Mouse (Mus musculus) stomach, embryonic 14.5 days (tissue): Measurements from ENCODE around the gene Ramp3. TPM values are rescaled to one million over a fixed set of nuclear protein-coding genes. Genes with fewer than 3 reads are reported as not detected.

Experiments used
- ATAC-seq: fragments of 200-750 bp; cut with Nextera tagmentation; 2 replicates; pipeline ENCODE4 v1.8.0; 2017; ENCODE audit warnings: low read depth, moderate TSS enrichment; ENCODE audit not compliant: insufficient number of reproducible peaks, insufficient read depth, low FRiP score
- H3K27ac ChIP-seq: fragments of 300-500 bp; sonication (generic); 2 replicates; pipeline ENCODE4 v1.5.1; 2014; ENCODE audit warnings: mild to moderate bottlenecking, low read length, moderate library complexity, mixed read lengths
- H3K27me3 ChIP-seq: fragments of 300-500 bp; sonication (generic); 2 replicates; pipeline ENCODE4 v1.6.1; 2014; ENCODE audit warnings: low read length, control low read depth, mixed read lengths; ENCODE audit not compliant: control insufficient read depth, insufficient read depth
- H3K36me3 ChIP-seq: fragments of 300-500 bp; sonication (generic); 2 replicates; pipeline ENCODE4 v1.6.1; 2014; ENCODE audit warnings: mild to moderate bottlenecking, control low read depth, low read length, moderate library complexity, mixed read lengths; ENCODE audit not compliant: control insufficient read depth, insufficient read depth
- H3K4me1 ChIP-seq: fragments of 300-500 bp; sonication (generic); 2 replicates; pipeline ENCODE4 v1.6.1; 2014; ENCODE audit warnings: low read length, control low read depth, mixed read lengths; ENCODE audit not compliant: control insufficient read depth, insufficient read depth
- H3K4me2 ChIP-seq: fragments of 300-500 bp; sonication (generic); replicated peaks from 2 replicates; pipeline ENCODE4 v1.6.1; 2014; ENCODE audit warnings: low read depth, low read length, control low read depth
- H3K4me3 ChIP-seq: fragments of 300-500 bp; sonication (generic); 2 replicates; pipeline ENCODE4 v1.5.1; 2014; ENCODE audit warnings: low read depth, low read length, control low read depth
- H3K9ac ChIP-seq: fragments of 300-500 bp; sonication (generic); replicated peaks from 2 replicates; pipeline ENCODE4 v1.6.1; 2014; ENCODE audit warnings: low read depth, mild to moderate bottlenecking, control low read depth, low read length, moderate library complexity, mixed read lengths
- H3K9me3 ChIP-seq: fragments of 300-500 bp; sonication (generic); 2 replicates; pipeline ENCODE4 v1.6.1; 2016; ENCODE audit warnings: low read depth, low read length, control low read depth; ENCODE audit not compliant: control insufficient read depth
- WGBS: fragments of 180-500 bp; shearing (Covaris S2); extraction: QIAGEN DNeasy Blood & Tissue Kit; methylation state at CpG from one replicate; pipeline ENCODE4 v1.1.7; 2014; 5-methylcytosine and 5-hydroxymethylcytosine counted together
- polyA plus RNA-seq: library from polyadenylated mRNA; unstranded; fragments of >200 nt; fragmentation: Nextera tagmentation; extraction: Ambion mirVana; gene quantifications from 2 replicates; pipeline ENCODE4 v1.2.1, GENCODE M21; 2014

Ramp3 gene
- polyA plus RNA-seq, 1 experiment from 2014 or later = 8.5 TPM

GRCm38 (mm10) chr11:6654903-6655302 lies 3.4 kb upstream of the Ramp3 start:
- no peaks in the 10 kb centered on the region for H3K27me3 ChIP-seq
- no peak overlapping the region for H3K27ac ChIP-seq
- no peak overlapping the region for H3K4me3 ChIP-seq
- H3K9ac ChIP-seq = no peak overlapping the region
- H3K4me2 ChIP-seq = no peak overlapping the region
- H3K4me1 ChIP-seq = no peaks in the 10 kb centered on the region
- no peaks in the 10 kb centered on the region for H3K36me3 ChIP-seq
- ATAC-seq = peak; percentile 55; the same call in 1 of the 2 replicates
- 0% methylated on average over 2 of the region's 2 CpGs for WGBS
- no peaks in the 10 kb centered on the region for H3K9me3 ChIP-seq

DNA sequence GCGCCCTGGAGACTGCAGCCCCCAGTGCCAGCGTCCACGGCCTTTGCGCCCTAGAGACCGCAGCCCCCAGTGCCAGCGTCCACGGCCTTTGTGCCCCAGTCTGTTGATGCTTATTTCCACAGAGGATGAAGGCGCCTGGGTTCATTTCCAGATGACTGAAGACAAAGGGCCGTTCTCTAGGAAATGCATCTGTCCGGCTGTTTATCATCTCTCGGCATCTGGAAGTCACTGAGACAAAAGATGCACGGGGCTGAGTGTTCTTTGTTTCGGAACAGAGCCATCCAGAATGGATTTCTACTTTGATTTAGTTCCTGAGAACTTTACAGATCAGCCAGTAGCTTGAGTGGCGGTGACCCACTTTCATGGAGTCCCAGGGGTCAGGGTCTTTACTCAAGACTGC lies 2.9 kb downstream of the Ramp3 start:
- no peaks in the 10 kb centered on the region for H3K4me1 ChIP-seq
- H3K4me2 ChIP-seq = no peak overlapping the region
- ATAC-seq = no peak
- no peaks in the 10 kb centered on the region for H3K27me3 ChIP-seq
- WGBS = 74% methylated on average over 14 of the region's 14 CpGs
- no peaks in the 10 kb centered on the region for H3K36me3 ChIP-seq
- no peaks in the 10 kb centered on the region for H3K9me3 ChIP-seq
- H3K27ac ChIP-seq = no peak overlapping the region
- H3K9ac ChIP-seq = no peak overlapping the region
- no peak overlapping the region for H3K4me3 ChIP-seq

DNA sequence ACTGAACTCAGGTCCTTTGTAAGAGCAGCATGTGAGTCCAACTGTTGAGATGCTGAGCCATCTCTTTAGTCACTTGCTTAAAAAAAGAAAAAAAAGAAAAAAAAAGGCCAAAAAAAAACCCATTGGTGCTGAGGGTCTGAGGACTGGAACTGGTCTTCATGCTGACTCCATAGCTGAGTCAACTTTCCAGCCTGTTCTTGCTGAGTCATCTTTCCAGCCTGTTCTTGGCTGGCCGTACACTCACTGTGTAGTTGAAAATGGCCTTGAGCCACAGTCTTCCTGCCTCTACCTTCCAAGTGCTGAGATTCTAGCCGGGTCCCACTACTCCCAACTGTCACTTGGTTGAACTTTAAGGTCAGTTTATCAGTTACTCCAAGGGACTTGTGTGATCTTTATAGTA lies 8.3 kb downstream of the Ramp3 start:
- no peak for ATAC-seq
- no peak overlapping the region for H3K4me2 ChIP-seq
- no peak overlapping the region for H3K9ac ChIP-seq
- H3K9me3 ChIP-seq = no peaks in the 10 kb centered on the region
- H3K36me3 ChIP-seq = no peaks in the 10 kb centered on the region
- H3K4me3 ChIP-seq = no peak overlapping the region
- WGBS = 84% methylated on average over 2 of the region's 2 CpGs
- H3K27ac ChIP-seq = no peak overlapping the region
- no peaks in the 10 kb centered on the region for H3K4me1 ChIP-seq
- H3K27me3 ChIP-seq = no peaks in the 10 kb centered on the region

DNA sequence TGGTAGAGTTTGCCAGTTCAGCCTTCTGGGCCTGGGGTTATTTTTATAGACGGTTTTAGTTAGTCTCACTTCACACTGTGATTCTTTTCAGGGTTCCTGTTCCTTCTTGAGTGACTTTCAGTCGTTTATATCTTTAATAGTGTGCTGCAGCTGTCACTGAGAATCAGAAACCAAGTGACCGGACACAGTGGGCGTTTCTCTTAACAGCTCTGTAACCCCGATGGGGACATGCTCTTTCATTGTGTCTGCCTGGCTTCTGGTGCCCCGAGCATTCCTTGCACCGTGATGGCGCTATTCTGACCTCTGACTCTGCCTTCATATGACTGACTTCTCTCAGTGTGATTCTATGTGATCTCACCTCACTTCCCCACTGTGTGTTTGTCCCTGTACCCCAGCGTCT lies 10.7 kb downstream of the Ramp3 start:
- no peaks in the 10 kb centered on the region for H3K4me1 ChIP-seq
- H3K9ac ChIP-seq = no peak overlapping the region
- H3K27ac ChIP-seq = no peak overlapping the region
- no peak overlapping the region for H3K4me2 ChIP-seq
- no peaks in the 10 kb centered on the region for H3K36me3 ChIP-seq
- no peak overlapping the region for H3K4me3 ChIP-seq
- 56% methylated on average over 9 of the region's 9 CpGs for WGBS
- H3K27me3 ChIP-seq = no peaks in the 10 kb centered on the region
- ATAC-seq = no peak
- H3K9me3 ChIP-seq = no peaks in the 10 kb centered on the region

DNA sequence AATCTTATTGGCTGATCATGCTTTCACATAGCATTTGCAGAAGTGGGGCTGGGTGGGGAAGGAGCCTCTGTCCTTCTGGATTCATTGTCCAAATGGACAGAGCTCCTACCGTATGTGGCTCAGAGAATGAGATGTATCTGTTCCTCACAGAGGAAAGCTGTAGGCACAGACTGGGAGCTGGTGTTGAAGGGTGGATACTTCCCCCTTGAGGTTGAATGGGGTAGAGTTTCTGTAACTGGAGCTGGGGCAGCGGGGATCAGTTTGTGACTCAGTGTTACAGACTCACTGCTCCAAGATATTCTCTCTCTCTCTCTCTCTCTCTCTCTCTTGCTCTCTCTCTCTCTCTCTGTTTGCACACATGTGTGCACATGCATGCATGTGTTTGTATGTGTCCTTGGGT lies 11.7 kb downstream of the Ramp3 start:
- WGBS = 74% methylated on average over 2 of the region's 2 CpGs

DNA sequence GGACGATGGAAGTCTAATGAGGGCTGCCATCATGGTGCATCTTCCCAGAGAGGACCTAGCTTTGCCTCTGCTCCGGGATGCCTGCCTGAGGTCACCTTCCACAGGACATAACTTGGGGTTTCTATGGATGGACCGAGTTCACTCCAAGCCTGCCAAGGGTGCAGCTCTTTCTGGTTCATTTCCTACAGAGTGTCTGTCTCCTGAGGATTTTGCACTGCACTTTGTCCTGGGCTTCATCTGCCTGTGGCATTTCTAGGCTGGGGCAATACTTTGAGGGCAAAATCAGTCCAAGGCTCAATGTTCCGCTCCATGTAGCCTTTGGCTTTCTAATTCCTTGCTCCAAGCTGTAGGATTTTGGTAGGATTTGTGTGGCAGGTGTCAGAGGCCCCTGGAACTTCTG lies 12.5 kb downstream of the Ramp3 start:
- no peak for ATAC-seq
- H3K36me3 ChIP-seq = no peaks in the 10 kb centered on the region
- WGBS = 86% methylated on average over 4 of the region's 4 CpGs

More for the DNA sequence above, 11.7 kb downstream of the Ramp3 start:
- H3K4me2 ChIP-seq = no peak overlapping the region
- no peaks in the 10 kb centered on the region for H3K27me3 ChIP-seq
- H3K4me1 ChIP-seq = no peaks in the 10 kb centered on the region
- no peak for ATAC-seq
- no peak overlapping the region for H3K9ac ChIP-seq
- H3K27ac ChIP-seq = no peak overlapping the region
- no peak overlapping the region for H3K4me3 ChIP-seq
- H3K9me3 ChIP-seq = no peaks in the 10 kb centered on the region
- H3K36me3 ChIP-seq = no peaks in the 10 kb centered on the region

GRCm38 (mm10) chr11:6674701-6675100 lies 16.4 kb downstream of the Ramp3 start:
- Histone ChIP-seq H3K4me3 (no peak overlapping the region), H3K27me3 (no peaks in the 10 kb centered on the region), H3K4me1 (no peaks in the 10 kb centered on the region), H3K27ac (no peak overlapping the region), H3K9ac (no peak overlapping the region), H3K36me3 (no peaks in the 10 kb centered on the region), H3K4me2 (no peak overlapping the region), H3K9me3 (no peaks in the 10 kb centered on the region)
- WGBS = 81% methylated on average over 9 of the region's 9 CpGs
- ATAC-seq = no peak

More for the DNA sequence above, 12.5 kb downstream of the Ramp3 start:
- no peaks in the 10 kb centered on the region for H3K4me1 ChIP-seq
- no peaks in the 10 kb centered on the region for H3K27me3 ChIP-seq
- H3K9ac ChIP-seq = no peak overlapping the region
- H3K27ac ChIP-seq = no peak overlapping the region
- H3K4me2 ChIP-seq = no peak overlapping the region
- H3K4me3 ChIP-seq = no peak overlapping the region
- H3K9me3 ChIP-seq = no peaks in the 10 kb centered on the region

GRCm38 (mm10) chr11:6675402-6675801 lies 17.1 kb downstream of the Ramp3 start:
- no peak overlapping the region for H3K4me2 ChIP-seq
- no peak for ATAC-seq
- H3K27me3 ChIP-seq = no peaks in the 10 kb centered on the region
- H3K9me3 ChIP-seq = no peaks in the 10 kb centered on the region
- H3K4me1 ChIP-seq = peaks cover 3% of the 10 kb centered on the region; the same call in 1 of the 2 replicates
- H3K9ac ChIP-seq = no peak overlapping the region
- H3K4me3 ChIP-seq = no peak overlapping the region
- 60% methylated on average over 7 of the region's 7 CpGs for WGBS
- H3K36me3 ChIP-seq = no peaks in the 10 kb centered on the region
- no peak overlapping the region for H3K27ac ChIP-seq

GRCm38 (mm10) chr11:6676641-6677040 lies 18.3 kb downstream of the Ramp3 start:
- H3K4me2 ChIP-seq = no peak overlapping the region
- H3K27ac ChIP-seq = no peak overlapping the region
- no peak overlapping the region for H3K9ac ChIP-seq
- WGBS = 87% methylated on average over 9 of the region's 9 CpGs
- H3K9me3 ChIP-seq = no peaks in the 10 kb centered on the region
- H3K27me3 ChIP-seq = no peaks in the 10 kb centered on the region
- H3K4me3 ChIP-seq = no peak overlapping the region
- no peaks in the 10 kb centered on the region for H3K36me3 ChIP-seq
- no peak for ATAC-seq
- peaks cover 5% of the 10 kb centered on the region; the same call in 1 of the 2 replicates for H3K4me1 ChIP-seq
